In genomic region chr15:93588401-93588800, GRCm38 (mm10) we compare ENCODE assay signal across 17 mouse cellular contexts. TPM values are rescaled to one million over a fixed set of nuclear protein-coding genes. Genes with fewer than 3 reads are reported as not detected.
DNase-seq lines count a peak whose midpoint lies in the region; ATAC-seq and TF ChIP-seq lines count a peak whose summit lies in the region.
"Had no signal": no experiment of that assay in that cellular context is flagged by ENCODE, and none has a peak within 500 bp of the region (broad histone marks: within the 10 kb centered on the region; RNA-seq: fewer than 3 reads in every experiment).

No protein-coding gene starts in this region.

- WGBS in heart, embryonic 12.5 days = 67% methylated on average over 6 of the region's 6 CpGs
- 51% methylated on average over 6 of the region's 6 CpGs for WGBS in lung, embryonic 14.5 days
- 39% methylated on average over 6 of the region's 6 CpGs for WGBS in stomach, postnatal 0 days

- TF ChIP-seq CTCF in lung, embryonic 14.5 days (IDR thresholded peaks at IDR 0.05; ENCODE audit: low read depth) = no peak
- no peak for TF ChIP-seq CTCF in embryonic fibroblast, embryonic 13.5 days (IDR thresholded peaks at IDR 0.05; ENCODE audit: borderline replicate concordance, insufficient read depth, low read length)
- TF ChIP-seq CTCF in stomach, postnatal 0 days (IDR thresholded peaks at IDR 0.05; ENCODE audit: low read depth) = no peak
- TF ChIP-seq CTCF in layer of hippocampus, adult 2 months (conservative IDR thresholded peaks at IDR 0.05) = no peak

- no peaks in the 10 kb centered on the region for H3K27me3 ChIP-seq in heart, embryonic 12.5 days (replicated peaks)
- H3K27me3 ChIP-seq in lung, embryonic 14.5 days (ENCODE audit: insufficient read depth, low read length) = no peaks in the 10 kb centered on the region
- no peaks in the 10 kb centered on the region for H3K27me3 ChIP-seq in stomach, postnatal 0 days (ENCODE audit: control insufficient read depth, insufficient read depth, low read length)
- H3K27me3 ChIP-seq: neural tube, embryonic 13.5 days had no signal

- no peaks in the 10 kb centered on the region for H3K9me3 ChIP-seq in heart, embryonic 12.5 days (replicated peaks)
- no peaks in the 10 kb centered on the region for H3K9me3 ChIP-seq in lung, embryonic 14.5 days (ENCODE audit: low read depth, low read length)
- H3K9me3 ChIP-seq in stomach, postnatal 0 days (ENCODE audit: control insufficient read depth, low read length) = no peaks in the 10 kb centered on the region
- H3K9me3 ChIP-seq: forebrain, embryonic 12.5 days; hindbrain, embryonic 10.5 days; neural tube, embryonic 13.5 days had no signal

- no peak for ATAC-seq in heart, embryonic 12.5 days (ENCODE audit: insufficient number of reproducible peaks, low FRiP score)
- ATAC-seq in lung, embryonic 14.5 days (ENCODE audit: insufficient read depth) = no peak
- no peak for ATAC-seq in stomach, postnatal 0 days (ENCODE audit: low FRiP score, low TSS enrichment)
- ATAC-seq: inflammation-experienced regulatory T-cells, adult 6 months had no signal

- H3K4me2 ChIP-seq in heart, embryonic 12.5 days = no peak overlapping the region
- no peak overlapping the region for H3K4me2 ChIP-seq in lung, embryonic 14.5 days
- H3K4me2 ChIP-seq in stomach, postnatal 0 days (replicated peaks; ENCODE audit: low read depth) = no peak overlapping the region
- H3K4me2 ChIP-seq: forebrain, embryonic 12.5 days; neural tube, embryonic 13.5 days had no signal

- peak overlapping the region; percentile 56 for H3K27ac ChIP-seq in heart, embryonic 12.5 days (ENCODE audit: poor library complexity, severe bottlenecking)
- peak overlapping the region; percentile 54; the same call in 1 of the 2 replicates for H3K27ac ChIP-seq in lung, embryonic 14.5 days (ENCODE audit: low read depth)
- peak overlapping the region; percentile 49 for H3K27ac ChIP-seq in embryonic fibroblast, embryonic 13.5 days (ENCODE audit: insufficient read depth, low read length)
- H3K27ac ChIP-seq in stomach, postnatal 0 days (replicated peaks) = peak overlapping the region; percentile 14; the same call in 1 of the 2 replicates
- H3K27ac ChIP-seq in layer of hippocampus, adult 2 months = no peak overlapping the region; the same call in 1 of the 2 replicates
- H3K27ac ChIP-seq: forebrain, embryonic 12.5 days; hindbrain, embryonic 10.5 days; kidney, postnatal 0 days; neural tube, embryonic 13.5 days had no signal

- DNase-seq in heart, postnatal 25 days (ENCODE audit: low spot score) = no peak
- DNase-seq in lung, embryonic 14.5 days = peak; percentile 68
- DNase-seq in lung, postnatal 4 days = no peak
- no peak for DNase-seq in stomach, postnatal 0 days (ENCODE audit: low spot score)
- DNase-seq in layer of hippocampus, adult 2 months (ENCODE audit: low spot score in 2 of 2) = no peak
- DNase-seq: cerebellum, postnatal 25 days; gastrocnemius, postnatal 25 days; lung, adult 2 months; thymus, postnatal 36 days had no signal

- intact Hi-C loops in heart, postnatal 25 days (cut with DNase I) = no loop called here

- H3K4me3 ChIP-seq in heart, embryonic 12.5 days = no peak overlapping the region
- no peak overlapping the region for H3K4me3 ChIP-seq in lung, embryonic 14.5 days (ENCODE audit: low read depth, low read length)
- H3K4me3 ChIP-seq in embryonic fibroblast, embryonic 13.5 days (ENCODE audit: insufficient read depth, low read length) = no peak overlapping the region
- H3K4me3 ChIP-seq in stomach, postnatal 0 days (ENCODE audit: low read depth, low read length) = no peak overlapping the region
- no peak overlapping the region for H3K4me3 ChIP-seq in layer of hippocampus, adult 2 months
- H3K4me3 ChIP-seq: forebrain, embryonic 12.5 days; hindbrain, embryonic 10.5 days; neural tube, embryonic 13.5 days had no signal

- peaks cover 20% of the 10 kb centered on the region for H3K36me3 ChIP-seq in heart, embryonic 12.5 days
- no peaks in the 10 kb centered on the region for H3K36me3 ChIP-seq in lung, embryonic 14.5 days (ENCODE audit: insufficient read depth)
- H3K36me3 ChIP-seq in stomach, postnatal 0 days (ENCODE audit: control insufficient read depth, insufficient read depth, low read length) = no peaks in the 10 kb centered on the region
- H3K36me3 ChIP-seq: forebrain, embryonic 12.5 days had no signal

- no peak for TF ChIP-seq POLR2A in embryonic fibroblast, embryonic 13.5 days (IDR thresholded peaks at IDR 0.05; ENCODE audit: low read depth, low read length)

- no peak for TF ChIP-seq EP300 in stomach, postnatal 0 days (optimal IDR thresholded peaks at IDR 0.05)

- H3K9ac ChIP-seq in heart, embryonic 12.5 days = no peak overlapping the region
- H3K9ac ChIP-seq in lung, embryonic 14.5 days = no peak overlapping the region
- no peak overlapping the region for H3K9ac ChIP-seq in stomach, postnatal 0 days (ENCODE audit: low read length)
- H3K9ac ChIP-seq: forebrain, embryonic 12.5 days; neural tube, embryonic 13.5 days had no signal

- peaks cover 63% of the 10 kb centered on the region for H3K4me1 ChIP-seq in heart, embryonic 12.5 days (replicated peaks)
- H3K4me1 ChIP-seq in lung, embryonic 14.5 days (ENCODE audit: insufficient read depth) = peaks cover 13% of the 10 kb centered on the region
- peaks cover 9% of the 10 kb centered on the region for H3K4me1 ChIP-seq in embryonic fibroblast, embryonic 13.5 days (ENCODE audit: control insufficient read depth, insufficient read depth, low read length)
- no peaks in the 10 kb centered on the region for H3K4me1 ChIP-seq in stomach, postnatal 0 days (replicated peaks; ENCODE audit: control insufficient read depth, insufficient read depth)

RNA-seq across cellular contexts. Expression of gene Prickle1, which starts 7.3 kb away (rescaled TPM):
- 42.2 and 43.7 TPM in 2 replicates for polyA plus RNA-seq in heart, embryonic 12.5 days (2016; fragmentation: Nextera tagmentation; extraction: Ambion mirVana)
- 10 to 100 TPM; 16.8 to 18.9 TPM for total RNA-seq in heart, postnatal 25 days (2021)
- polyA plus RNA-seq in lung, embryonic 14.5 days (2014; fragmentation: Nextera tagmentation; extraction: Ambion mirVana) = 22.7 and 26.9 TPM in 2 replicates
- 14.2 and 22.7 TPM in 2 replicates for polyA plus RNA-seq in embryonic fibroblast, embryonic 13.5 days (2011; ENCODE audit: insufficient read length, low read depth, missing spikeins)
- polyA plus RNA-seq in stomach, postnatal 0 days (2015; fragmentation: Nextera tagmentation; extraction: Ambion mirVana) = 6.5 and 8.1 TPM in 2 replicates
- 10 to 100 TPM; 67.4 to 69.2 TPM for total RNA-seq in layer of hippocampus, adult 2 months (2021)
- total RNA-seq: monocyte, adult 5-6 weeks had no signal
